In the genomic region with DNA sequence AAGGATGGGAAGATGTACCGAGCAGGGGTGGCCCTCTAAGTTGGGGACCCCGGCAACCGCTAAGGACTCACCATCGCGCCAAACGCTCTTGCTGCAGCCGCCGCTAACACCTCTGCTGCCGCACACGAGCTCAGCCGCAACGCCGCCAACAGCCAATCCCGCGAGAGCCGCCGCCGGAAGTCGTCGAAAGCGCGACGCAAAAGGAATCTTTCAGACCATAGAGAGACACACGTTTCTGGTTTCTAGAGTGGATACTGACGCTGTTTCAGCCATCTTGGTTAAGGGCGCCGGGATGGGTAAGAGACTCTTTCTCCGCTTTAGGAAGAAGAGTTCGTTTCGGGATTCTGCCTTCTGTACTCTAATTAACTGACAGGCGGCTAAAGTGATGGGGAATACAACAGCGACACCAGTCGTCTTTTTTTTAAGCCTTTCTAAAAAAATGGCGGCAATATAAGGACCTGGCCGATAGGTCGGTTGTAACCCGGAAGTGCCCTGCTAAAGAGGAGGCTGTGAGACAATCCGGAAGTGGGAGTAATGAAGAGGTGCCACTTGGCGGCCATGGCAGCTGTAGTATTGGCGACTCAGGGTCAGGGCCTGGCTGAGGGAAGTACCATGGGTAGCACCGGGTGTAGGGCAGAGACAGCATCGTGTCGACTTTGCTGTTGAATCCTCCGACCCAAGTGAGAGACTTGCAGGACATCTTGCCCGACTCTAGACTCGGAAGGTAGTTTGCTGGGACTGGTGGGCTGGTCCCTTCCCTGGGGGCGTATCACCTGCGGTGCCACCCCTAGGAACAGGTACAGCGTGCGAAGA, we compare ENCODE assay signal across 8 mouse cellular contexts. TPM values are rescaled to one million over a fixed set of nuclear protein-coding genes. Genes with fewer than 3 reads are reported as not detected.
DNase-seq lines count a peak whose midpoint lies in the region; ATAC-seq lines count a peak whose summit lies in the region.

A gene (plus strand): TSS at position 191 of the 813 bp plus-strand sequence.
A gene (minus strand): TSS at position 649 of the 813 bp plus-strand sequence.

- H3K27ac ChIP-seq in hindbrain, embryonic 14.5 days = peak within 1 kb of the TSS; percentile 87

- no peaks in the 10 kb centered on the region for H3K9me3 ChIP-seq in hindbrain, embryonic 14.5 days (ENCODE audit: control insufficient read depth, low read length)

- DNase-seq in R1 (ENCODE audit: low read depth, low spot score) = peak; percentile 98
- DNase-seq in cerebellum, postnatal 25 days = peak; percentile 93 to 95
- DNase-seq in frontal cortex, postnatal 25 days (ENCODE audit: low spot score in 2 of 2) = peak; percentile 91 to 92
- peak; percentile 94 for DNase-seq in hindbrain, embryonic 14.5 days (ENCODE audit: low spot score)
- DNase-seq in layer of hippocampus, postnatal 36 days = peak; percentile 93 to 94
- peak; percentile 96 for DNase-seq in lung, postnatal 36 days
- DNase-seq in retina, postnatal 1 day = peak; percentile 99
- DNase-seq in urinary bladder, adult 18-20 months (ENCODE audit: low spot score in 2 of 2) = peak; percentile 84 to 90

- H3K4me2 ChIP-seq in hindbrain, embryonic 14.5 days (replicated peaks) = peak within 1 kb of the TSS; percentile 89

- H3K36me3 ChIP-seq in hindbrain, embryonic 14.5 days (replicated peaks; ENCODE audit: control insufficient read depth, insufficient read depth) = peaks cover 38% of the 10 kb centered on the region

- H3K27me3 ChIP-seq in hindbrain, embryonic 14.5 days (ENCODE audit: control insufficient read depth, insufficient read depth, low read length) = no peaks in the 10 kb centered on the region

- peak; percentile 96 for ATAC-seq in hindbrain, embryonic 14.5 days (ENCODE audit: low FRiP score)

- H3K4me1 ChIP-seq in hindbrain, embryonic 14.5 days (replicated peaks; ENCODE audit: control insufficient read depth, insufficient read depth, low read length) = peaks cover 42% of the 10 kb centered on the region

- H3K9ac ChIP-seq in hindbrain, embryonic 14.5 days = peak within 1 kb of the TSS; percentile 93

- peak within 1 kb of the TSS; percentile 81 for H3K4me3 ChIP-seq in hindbrain, embryonic 14.5 days (replicated peaks; ENCODE audit: low read length)

- WGBS in hindbrain, embryonic 14.5 days = under 1% methylated on average over 50 of the region's 50 CpGs

RNA-seq across cellular contexts. Expression of the first gene that starts in this region (rescaled TPM):
- 27.2 and 32.1 TPM in 2 replicates for polyA plus RNA-seq in hindbrain, embryonic 14.5 days (2014; fragmentation: Nextera tagmentation; extraction: Ambion mirVana)
- total RNA-seq in layer of hippocampus, postnatal 36 days (2021) = 10 to 100 TPM; 36.5 to 40.7 TPM

RNA-seq across cellular contexts. Expression of the second gene that starts in this region (rescaled TPM):
- 228 and 237 TPM in 2 replicates for polyA plus RNA-seq in hindbrain, embryonic 14.5 days (2014; fragmentation: Nextera tagmentation; extraction: Ambion mirVana)
- total RNA-seq in layer of hippocampus, postnatal 36 days (2021) = 10 to 100 TPM; 34.9 to 43.7 TPM

Comparison
In these comparisons a context has a peak if more than half of its experiments do, and no peak if none do; other contexts are left out.
1. Peak in every context shown above with its lines: DNase-seq, ATAC-seq, H3K4me3 ChIP-seq and H3K27ac ChIP-seq.